Comparison of ENCODE assay signal across 8 mouse cellular contexts in genomic region chr19:46510824-46511223, GRCm38 (mm10). TPM values are rescaled to one million over a fixed set of nuclear protein-coding genes. Genes with fewer than 3 reads are reported as not detected.
DNase-seq lines count a peak whose midpoint lies in the region; ATAC-seq and TF ChIP-seq lines count a peak whose summit lies in the region.

No protein-coding gene starts in this region.

- H3K27ac ChIP-seq in hindbrain, embryonic 11.5 days (ENCODE audit: low read depth, low read length): no peak overlapping the region
- no peak overlapping the region for H3K27ac ChIP-seq in hindbrain, embryonic 14.5 days
- peak overlapping the region; percentile 70 for H3K27ac ChIP-seq in liver, postnatal 0 days (ENCODE audit: low read depth)
- H3K27ac ChIP-seq in midbrain, embryonic 13.5 days: no peak overlapping the region

- H3K4me3 ChIP-seq in hindbrain, embryonic 11.5 days (ENCODE audit: low read depth, low read length): no peak overlapping the region; the same call in 1 of the 2 replicates
- no peak overlapping the region for H3K4me3 ChIP-seq in hindbrain, embryonic 14.5 days (replicated peaks; ENCODE audit: low read length)
- no peak overlapping the region for H3K4me3 ChIP-seq in C2C12 (ENCODE audit: insufficient read depth, poor library complexity, severe bottlenecking)
- no peak overlapping the region for H3K4me3 ChIP-seq in liver, postnatal 0 days (ENCODE audit: low read depth, low read length)
- H3K4me3 ChIP-seq in midbrain, embryonic 13.5 days (replicated peaks): no peak overlapping the region

- peak; percentile 35 for TF ChIP-seq CTCF in C2C12 (IDR thresholded peaks at IDR 0.05; ENCODE audit: control insufficient read depth, insufficient read depth, insufficient read length)
- peak; percentile 72 for TF ChIP-seq CTCF in liver, postnatal 0 days (IDR thresholded peaks at IDR 0.05; ENCODE audit: low read depth)

- peaks cover 26% of the 10 kb centered on the region for H3K36me3 ChIP-seq in hindbrain, embryonic 11.5 days (ENCODE audit: control insufficient read depth, insufficient read depth, low read length)
- H3K36me3 ChIP-seq in hindbrain, embryonic 14.5 days (replicated peaks; ENCODE audit: control insufficient read depth, insufficient read depth): peaks cover 83% of the 10 kb centered on the region
- peaks cover 80% of the 10 kb centered on the region for H3K36me3 ChIP-seq in C2C12 (ENCODE audit: control insufficient read depth, insufficient read depth)
- peaks cover 84% of the 10 kb centered on the region for H3K36me3 ChIP-seq in liver, postnatal 0 days (replicated peaks; ENCODE audit: insufficient read depth, low read length)
- peaks cover 88% of the 10 kb centered on the region for H3K36me3 ChIP-seq in midbrain, embryonic 13.5 days

- DNase-seq in hindbrain, embryonic 11.5 days (ENCODE audit: low spot score): peak; percentile 29
- no peak for DNase-seq in hindbrain, embryonic 14.5 days (ENCODE audit: low spot score)
- DNase-seq in R1 (ENCODE audit: low read depth, low spot score): peak; percentile 89
- DNase-seq in liver, postnatal 0 days: no peak
- no peak for DNase-seq in cerebellum, adult 8-10 months
- no peak for DNase-seq in layer of hippocampus, adult 9-11 months

- no peak for ATAC-seq in hindbrain, embryonic 11.5 days (ENCODE audit: low FRiP score)
- ATAC-seq in hindbrain, embryonic 14.5 days (ENCODE audit: low FRiP score): no peak
- ATAC-seq in liver, postnatal 0 days: peak; percentile 53; the same call in 1 of the 2 replicates
- no peak for ATAC-seq in midbrain, embryonic 13.5 days

- H3K9me3 ChIP-seq in hindbrain, embryonic 11.5 days (ENCODE audit: control insufficient read depth, low read length): no peaks in the 10 kb centered on the region
- H3K9me3 ChIP-seq in hindbrain, embryonic 14.5 days (ENCODE audit: control insufficient read depth, low read length): no peaks in the 10 kb centered on the region
- no peaks in the 10 kb centered on the region for H3K9me3 ChIP-seq in liver, postnatal 0 days (ENCODE audit: low read length)
- no peaks in the 10 kb centered on the region for H3K9me3 ChIP-seq in midbrain, embryonic 13.5 days

- H3K27me3 ChIP-seq in hindbrain, embryonic 11.5 days (ENCODE audit: control insufficient read depth, insufficient read depth, low read length): no peaks in the 10 kb centered on the region
- no peaks in the 10 kb centered on the region for H3K27me3 ChIP-seq in hindbrain, embryonic 14.5 days (ENCODE audit: control insufficient read depth, insufficient read depth, low read length)
- H3K27me3 ChIP-seq in C2C12 (ENCODE audit: control insufficient read depth, insufficient read depth, insufficient read length): no peaks in the 10 kb centered on the region
- no peaks in the 10 kb centered on the region for H3K27me3 ChIP-seq in liver, postnatal 0 days (ENCODE audit: insufficient read depth, low read length)
- H3K27me3 ChIP-seq in midbrain, embryonic 13.5 days: no peaks in the 10 kb centered on the region

- H3K9ac ChIP-seq in hindbrain, embryonic 11.5 days (ENCODE audit: low read depth, low read length): no peak overlapping the region
- no peak overlapping the region for H3K9ac ChIP-seq in hindbrain, embryonic 14.5 days
- H3K9ac ChIP-seq in liver, postnatal 0 days (replicated peaks): 0 out of 2 replicates have a peak overlapping the region, but pooled peaks have one; percentile 11
- no peak overlapping the region for H3K9ac ChIP-seq in midbrain, embryonic 13.5 days (replicated peaks)

- H3K4me1 ChIP-seq in hindbrain, embryonic 11.5 days (replicated peaks; ENCODE audit: control insufficient read depth, insufficient read depth, low read length): peaks cover 25% of the 10 kb centered on the region
- peaks cover 43% of the 10 kb centered on the region for H3K4me1 ChIP-seq in hindbrain, embryonic 14.5 days (replicated peaks; ENCODE audit: control insufficient read depth, insufficient read depth, low read length)
- H3K4me1 ChIP-seq in liver, postnatal 0 days (ENCODE audit: insufficient read depth): peaks cover 57% of the 10 kb centered on the region
- peaks cover 63% of the 10 kb centered on the region for H3K4me1 ChIP-seq in midbrain, embryonic 13.5 days (replicated peaks)

- no peak overlapping the region for H3ac ChIP-seq in C2C12 (ENCODE audit: control insufficient read depth, insufficient read length, low read depth)

- H3K4me2 ChIP-seq in hindbrain, embryonic 11.5 days (replicated peaks; ENCODE audit: low read depth, low read length): no peak overlapping the region
- no peak overlapping the region for H3K4me2 ChIP-seq in hindbrain, embryonic 14.5 days (replicated peaks)
- H3K4me2 ChIP-seq in liver, postnatal 0 days (ENCODE audit: low read depth, low read length): no peak overlapping the region
- no peak overlapping the region for H3K4me2 ChIP-seq in midbrain, embryonic 13.5 days (replicated peaks)

- H3K79me2 ChIP-seq in C2C12 (ENCODE audit: control insufficient read depth, insufficient read depth): peaks cover 83% of the 10 kb centered on the region

- 65% methylated on average over 3 of the region's 3 CpGs for WGBS in hindbrain, embryonic 11.5 days
- 58% methylated on average over 3 of the region's 3 CpGs for WGBS in hindbrain, embryonic 14.5 days
- 51% methylated on average over 3 of the region's 3 CpGs for WGBS in liver, postnatal 0 days (ENCODE audit: insufficient replicate concordance)
- 58% methylated on average over 3 of the region's 3 CpGs for WGBS in midbrain, embryonic 13.5 days

- peaks cover 66% of the 10 kb centered on the region for H3K79me3 ChIP-seq in C2C12 (ENCODE audit: low read depth)

- no peak for TF ChIP-seq EP300 in liver, postnatal 0 days (IDR thresholded peaks at IDR 0.05; ENCODE audit: low read depth)

TF ChIP-seq in C2C12, 6 proteins besides CTCF, POLR2A, EP300 and RAD21:
- TF ChIP-seq MYOD1 (IDR thresholded peaks at IDR 0.05; ENCODE audit: control insufficient read depth, insufficient read length, low read depth): no peak
- TF ChIP-seq USF1 (IDR thresholded peaks at IDR 0.05; ENCODE audit: low read depth): peak; percentile 17

RNA-seq across cellular contexts. Expression of gene Trim8, which starts 9.3 kb away (rescaled TPM):
- polyA plus RNA-seq in hindbrain, embryonic 11.5 days (2014; fragmentation: Nextera tagmentation; extraction: Ambion mirVana): 28.4 and 30.6 TPM in 2 replicates
- 37.5 and 39.4 TPM in 2 replicates for polyA plus RNA-seq in hindbrain, embryonic 14.5 days (2014; fragmentation: Nextera tagmentation; extraction: Ambion mirVana)
- 26.8 TPM for polyA plus RNA-seq in C2C12 (2012; fragmentation: generic; extraction: Trizol)
- polyA plus RNA-seq in liver, postnatal 0 days (2015; fragmentation: Nextera tagmentation; extraction: Ambion mirVana): 7.9 and 9.8 TPM in 2 replicates
- 27.7 and 33.0 TPM in 2 replicates for polyA plus RNA-seq in midbrain, embryonic 13.5 days (2015; fragmentation: Nextera tagmentation; extraction: Ambion mirVana)

Comparison
In these comparisons a context has a peak if more than half of its experiments do, and no peak if none do; other contexts are left out.
1. DNase-seq: peak in hindbrain, embryonic 11.5 days (single experiment) and R1 (single experiment); none in hindbrain, embryonic 14.5 days (single experiment), liver, postnatal 0 days (single experiment), cerebellum, adult 8-10 months (single experiment) and layer of hippocampus, adult 9-11 months (single experiment).